Mouse (Mus musculus): ENCODE data around the gene Shkbp1. TPM values are rescaled to one million over a fixed set of nuclear protein-coding genes. Genes with fewer than 3 reads are reported as not detected.
A peak's percentile ranks its signal among the peaks of the same experiment; 100 is the strongest.

Gene Shkbp1
- polyA plus RNA-seq, 2 experiments, result 30.5 to 58.7 TPM

DNA sequence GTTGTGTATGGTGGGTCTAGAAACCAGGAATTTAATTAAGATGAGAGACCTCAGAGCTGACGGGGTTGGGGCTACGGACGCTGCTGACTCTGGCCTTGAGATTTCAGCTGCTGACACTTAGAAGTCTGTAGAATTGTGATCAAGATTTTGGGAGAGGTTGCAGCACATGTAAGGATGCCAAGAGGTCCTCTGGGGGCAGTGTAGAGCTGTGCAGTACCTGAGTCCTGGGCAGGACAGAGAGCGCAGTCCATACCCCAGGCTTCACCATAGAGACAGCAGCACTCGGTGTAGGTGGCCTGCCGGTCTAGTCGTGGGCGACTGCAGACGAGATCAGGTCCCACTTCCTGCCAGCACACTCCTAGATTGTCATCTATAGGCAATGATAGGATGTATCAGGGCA is 48.3 kb downstream of the Shkbp1 start:
- no peaks in the 10 kb centered on the region; the same call in 1 of the 2 replicates for H3K27me3 ChIP-seq (ENCODE audit: control insufficient read depth, insufficient read depth, low read length)
- 62% methylated on average over 9 of the region's 9 CpGs for WGBS
- H3K4me2 ChIP-seq (replicated peaks; ENCODE audit: low read depth, low read length, severe bottlenecking), result no peak overlapping the region
- ATAC-seq (ENCODE audit: low FRiP score, low read depth), result no peak
- no peaks in the 10 kb centered on the region; the same call in 1 of the 2 replicates for H3K4me1 ChIP-seq (ENCODE audit: control insufficient read depth, insufficient read depth, low read length)
- no peak for TF ChIP-seq POLR2A (IDR thresholded peaks at IDR 0.05; ENCODE audit: borderline replicate concordance, extremely low read depth, insufficient read depth, insufficient read length)
- no peaks in the 10 kb centered on the region for H3K9me3 ChIP-seq (ENCODE audit: control insufficient read depth, low read length)
- H3K36me3 ChIP-seq (ENCODE audit: control insufficient read depth, insufficient read depth, low read length), result peaks cover 5% of the 10 kb centered on the region; the same call in 1 of the 2 replicates
- H3K9ac ChIP-seq (ENCODE audit: low read depth, low read length, severe bottlenecking), result no peak overlapping the region
- DNase-seq (ENCODE audit: low spot score), result no peak
- no peak overlapping the region for H3K4me3 ChIP-seq (replicated peaks; ENCODE audit: low read length)
- H3K27ac ChIP-seq (replicated peaks; ENCODE audit: low read depth, low read length), result no peak overlapping the region

DNA sequence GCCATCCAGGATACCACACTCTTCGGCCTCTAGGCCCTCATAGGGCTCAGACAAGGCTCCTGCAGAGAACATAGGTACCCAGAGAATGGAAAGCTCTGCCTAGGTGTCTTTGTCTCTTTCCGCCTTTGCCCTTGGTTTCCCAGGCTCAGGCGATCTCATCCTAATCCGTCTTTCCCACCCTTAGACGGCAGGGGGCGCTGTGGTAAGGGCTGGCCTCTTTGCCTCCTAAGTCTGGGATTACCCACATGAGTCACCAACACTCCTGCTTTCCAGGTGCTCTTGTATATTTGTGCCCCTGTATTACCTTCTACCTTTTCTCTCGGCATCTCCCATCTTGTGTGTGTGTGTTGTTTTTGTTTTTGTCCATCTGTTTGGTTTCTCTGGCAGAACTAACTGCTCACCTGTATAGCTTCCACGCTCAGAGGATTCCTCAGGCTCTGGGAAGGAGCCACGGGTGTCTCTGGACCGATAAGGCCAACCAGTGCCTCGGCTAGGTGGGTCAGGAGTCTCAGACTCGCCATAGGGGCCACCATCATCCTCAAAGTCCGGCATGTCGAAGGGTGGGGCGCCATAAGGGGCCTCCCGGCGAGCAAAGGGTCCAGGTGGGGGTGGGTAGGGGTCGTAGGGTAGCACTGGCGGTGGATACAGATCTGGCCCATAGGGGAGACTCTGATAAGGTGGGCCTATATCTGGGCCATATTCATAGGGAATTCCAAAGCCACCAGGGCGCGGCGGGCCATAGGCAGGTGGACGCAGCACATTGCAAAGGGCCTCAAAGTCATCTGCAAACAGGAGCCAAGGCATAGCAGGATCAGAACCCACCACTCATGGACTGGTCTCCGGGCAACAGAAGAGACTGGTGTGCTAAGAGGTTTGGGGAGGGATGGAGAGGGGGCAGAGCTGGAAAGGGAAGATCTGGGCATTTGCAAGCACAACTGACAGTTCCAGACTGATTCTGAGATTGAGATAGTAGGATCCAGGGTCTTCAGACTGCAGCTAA is 49.4 kb downstream of the Shkbp1 start:
- ATAC-seq (ENCODE audit: low FRiP score, low read depth) (no peak), DNase-seq (ENCODE audit: low spot score) (no peak)
- Histone ChIP-seq H3K9me3 (ENCODE audit: control insufficient read depth, low read length) (no peaks in the 10 kb centered on the region), H3K9ac (ENCODE audit: low read depth, low read length, severe bottlenecking) (no peak overlapping the region), H3K27ac (replicated peaks; ENCODE audit: low read depth, low read length) (no peak overlapping the region), H3K4me2 (replicated peaks; ENCODE audit: low read depth, low read length, severe bottlenecking) (no peak overlapping the region), H3K4me3 (replicated peaks; ENCODE audit: low read length) (no peak overlapping the region), H3K27me3 (ENCODE audit: control insufficient read depth, insufficient read depth, low read length) (no peaks in the 10 kb centered on the region; the same call in 1 of the 2 replicates), H3K36me3 (ENCODE audit: control insufficient read depth, insufficient read depth, low read length) (peaks cover 5% of the 10 kb centered on the region; the same call in 1 of the 2 replicates), H3K4me1 (ENCODE audit: control insufficient read depth, insufficient read depth, low read length) (no peaks in the 10 kb centered on the region; the same call in 1 of the 2 replicates)
- no peak for TF ChIP-seq POLR2A (IDR thresholded peaks at IDR 0.05; ENCODE audit: borderline replicate concordance, extremely low read depth, insufficient read depth, insufficient read length)
- 76% methylated on average over 24 of the region's 24 CpGs for WGBS

DNA sequence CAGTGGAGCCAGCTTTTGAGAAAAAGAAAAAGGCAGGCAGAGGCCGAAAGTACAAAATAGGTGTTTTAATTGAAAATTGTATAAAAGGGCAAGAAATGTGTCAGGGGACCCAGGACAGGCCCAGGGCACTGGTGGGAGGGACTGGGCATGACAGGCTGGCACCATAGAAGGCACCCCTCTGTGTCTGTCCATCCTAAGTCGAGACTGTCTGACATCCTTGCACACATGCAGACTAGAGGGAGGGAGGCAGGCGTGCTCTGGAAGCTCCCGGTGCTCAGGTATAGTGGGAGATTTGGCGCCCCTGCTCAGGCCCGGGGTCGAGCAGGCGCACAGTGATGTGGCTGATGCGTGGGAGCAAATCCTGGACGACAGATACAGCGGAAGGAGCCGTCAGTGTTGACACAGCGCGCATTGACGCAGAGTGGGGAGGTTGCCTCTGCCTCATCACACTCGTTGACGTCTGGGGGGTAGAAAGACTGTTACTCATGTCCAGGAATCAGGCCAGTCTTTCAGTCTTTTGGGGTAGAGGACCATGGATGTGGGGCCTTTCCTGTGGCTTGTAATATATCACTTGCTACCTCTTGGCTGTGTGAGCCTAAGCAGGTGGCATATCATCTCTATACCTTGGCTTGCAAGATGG is 50.6 kb downstream of the Shkbp1 start:
- Histone ChIP-seq H3K4me3 (replicated peaks; ENCODE audit: low read length) (no peak overlapping the region), H3K4me1 (ENCODE audit: control insufficient read depth, insufficient read depth, low read length) (no peaks in the 10 kb centered on the region; the same call in 1 of the 2 replicates), H3K36me3 (ENCODE audit: control insufficient read depth, insufficient read depth, low read length) (peaks cover 5% of the 10 kb centered on the region; the same call in 1 of the 2 replicates), H3K27ac (replicated peaks; ENCODE audit: low read depth, low read length) (no peak overlapping the region), H3K27me3 (ENCODE audit: control insufficient read depth, insufficient read depth, low read length) (no peaks in the 10 kb centered on the region), H3K4me2 (replicated peaks; ENCODE audit: low read depth, low read length, severe bottlenecking) (no peak overlapping the region), H3K9ac (ENCODE audit: low read depth, low read length, severe bottlenecking) (no peak overlapping the region), H3K9me3 (ENCODE audit: control insufficient read depth, low read length) (no peaks in the 10 kb centered on the region)
- ATAC-seq (ENCODE audit: low FRiP score, low read depth), result no peak
- no peak for TF ChIP-seq POLR2A (IDR thresholded peaks at IDR 0.05; ENCODE audit: borderline replicate concordance, extremely low read depth, insufficient read depth, insufficient read length)
- whole genome bisulfite sequencing, result 85% methylated on average over 17 of the region's 17 CpGs
- DNase-seq (ENCODE audit: low spot score), result no peak

DNA sequence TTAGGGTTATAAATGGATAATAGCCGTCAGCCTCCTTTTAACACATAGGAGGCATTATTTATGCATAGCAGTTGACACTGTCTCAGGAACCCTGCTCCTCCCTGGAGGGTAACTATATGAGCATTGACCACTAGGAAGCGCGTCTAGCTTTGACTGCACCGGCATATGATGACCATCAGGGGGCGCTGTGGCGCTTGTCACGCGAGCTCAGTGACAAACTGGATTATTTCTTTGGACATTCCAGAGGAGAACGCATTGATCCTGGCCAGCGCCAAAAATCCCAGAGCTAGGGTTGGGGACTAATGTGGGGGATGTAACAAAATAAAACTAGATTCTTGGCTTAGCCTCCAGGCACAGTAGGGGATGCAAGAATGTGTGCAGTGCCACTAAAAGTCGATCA is 53.6 kb downstream of the Shkbp1 start:
- 7% methylated on average over 11 of the region's 11 CpGs for WGBS
- DNase-seq (ENCODE audit: low spot score) (peak; percentile 73), ATAC-seq (ENCODE audit: low FRiP score, low read depth) (no peak)
- no peak for TF ChIP-seq POLR2A (IDR thresholded peaks at IDR 0.05; ENCODE audit: borderline replicate concordance, extremely low read depth, insufficient read depth, insufficient read length)
- no peak overlapping the region for H3K27ac ChIP-seq (replicated peaks; ENCODE audit: low read depth, low read length)
- H3K4me2 ChIP-seq (replicated peaks; ENCODE audit: low read depth, low read length, severe bottlenecking), result no peak overlapping the region
- H3K9ac ChIP-seq (ENCODE audit: low read depth, low read length, severe bottlenecking), result no peak overlapping the region
- H3K4me3 ChIP-seq (replicated peaks; ENCODE audit: low read length), result no peak overlapping the region
- no peaks in the 10 kb centered on the region for H3K27me3 ChIP-seq (ENCODE audit: control insufficient read depth, insufficient read depth, low read length)
- peaks cover 3% of the 10 kb centered on the region; the same call in 1 of the 2 replicates for H3K36me3 ChIP-seq (ENCODE audit: control insufficient read depth, insufficient read depth, low read length)
- H3K9me3 ChIP-seq (ENCODE audit: control insufficient read depth, low read length), result no peaks in the 10 kb centered on the region
- H3K4me1 ChIP-seq (ENCODE audit: control insufficient read depth, insufficient read depth, low read length), result no peaks in the 10 kb centered on the region

DNA sequence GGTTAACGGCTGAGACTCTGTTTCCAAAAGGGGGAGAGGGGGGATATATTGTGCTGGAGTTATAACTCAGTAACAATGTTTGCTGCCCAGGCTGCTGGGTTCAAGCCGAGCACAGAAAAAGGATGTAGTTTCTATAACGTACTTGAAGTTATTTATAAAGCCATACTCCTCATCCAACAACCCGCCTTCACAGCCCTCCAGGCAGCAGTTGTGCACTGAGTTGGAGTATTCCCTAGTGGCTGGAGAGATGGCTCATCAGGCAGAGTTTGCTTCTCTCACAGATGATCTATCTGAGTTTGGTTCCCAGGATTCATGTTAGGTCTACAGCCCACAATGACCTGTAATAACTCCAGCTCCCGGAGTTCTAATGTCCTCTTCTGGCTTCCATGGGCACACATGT is 55.0 kb downstream of the Shkbp1 start:
- no peak overlapping the region for H3K27ac ChIP-seq (replicated peaks; ENCODE audit: low read depth, low read length)
- 80% methylated on average over 5 of the region's 5 CpGs for WGBS
- DNase-seq (ENCODE audit: low spot score) (no peak), ATAC-seq (ENCODE audit: low FRiP score, low read depth) (no peak)
- H3K27me3 ChIP-seq (ENCODE audit: control insufficient read depth, insufficient read depth, low read length), result no peaks in the 10 kb centered on the region
- H3K4me1 ChIP-seq (ENCODE audit: control insufficient read depth, insufficient read depth, low read length), result no peaks in the 10 kb centered on the region
- H3K4me3 ChIP-seq (replicated peaks; ENCODE audit: low read length), result no peak overlapping the region
- H3K9ac ChIP-seq (ENCODE audit: low read depth, low read length, severe bottlenecking), result no peak overlapping the region
- H3K4me2 ChIP-seq (replicated peaks; ENCODE audit: low read depth, low read length, severe bottlenecking), result no peak overlapping the region
- no peaks in the 10 kb centered on the region for H3K36me3 ChIP-seq (ENCODE audit: control insufficient read depth, insufficient read depth, low read length)
- H3K9me3 ChIP-seq (ENCODE audit: control insufficient read depth, low read length), result no peaks in the 10 kb centered on the region
- TF ChIP-seq POLR2A (IDR thresholded peaks at IDR 0.05; ENCODE audit: borderline replicate concordance, extremely low read depth, insufficient read depth, insufficient read length), result no peak
